Mouse (Mus musculus): Measurements from ENCODE around the gene Smtn.

Gene Smtn

DNA sequence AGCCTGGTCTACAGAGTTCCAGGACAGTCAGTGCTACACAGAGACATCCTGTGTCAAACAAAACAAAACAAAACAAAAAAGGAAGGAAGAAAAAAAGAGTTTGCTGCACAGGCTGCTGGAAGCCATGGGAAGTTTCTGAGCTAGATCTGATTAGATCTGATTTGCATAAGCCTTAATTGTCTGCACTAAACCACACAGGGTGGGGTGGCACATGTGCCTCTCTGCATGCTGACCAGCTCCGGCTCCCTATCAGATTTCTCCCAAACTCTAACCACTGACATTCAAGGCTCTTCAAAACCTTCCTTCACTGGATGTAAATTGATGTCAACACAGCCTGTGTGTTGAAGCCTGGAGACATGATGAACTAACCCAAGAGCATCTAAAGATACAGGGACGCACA lies 6.6 kb upstream of the Smtn start:
- no peak for DNase-seq (ENCODE audit: low read depth)

DNA sequence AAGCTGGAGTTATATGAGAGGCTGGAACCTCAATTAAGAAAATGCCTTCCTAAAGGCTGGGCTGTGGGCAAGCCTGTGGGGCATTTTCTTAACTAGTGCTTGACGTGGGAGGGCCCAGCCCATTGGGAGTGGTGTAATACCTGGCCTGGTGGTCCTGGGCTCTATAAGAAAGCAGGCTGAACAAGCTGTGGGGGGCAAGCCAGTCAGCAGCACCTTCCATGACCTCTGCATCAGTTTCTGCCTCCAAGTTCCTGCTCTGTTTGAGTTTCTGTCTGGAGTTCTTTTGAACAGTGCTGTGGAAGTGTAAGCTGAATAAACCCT lies 5.8 kb upstream of the Smtn start:
- DNase-seq (ENCODE audit: low read depth), result no peak

DNA sequence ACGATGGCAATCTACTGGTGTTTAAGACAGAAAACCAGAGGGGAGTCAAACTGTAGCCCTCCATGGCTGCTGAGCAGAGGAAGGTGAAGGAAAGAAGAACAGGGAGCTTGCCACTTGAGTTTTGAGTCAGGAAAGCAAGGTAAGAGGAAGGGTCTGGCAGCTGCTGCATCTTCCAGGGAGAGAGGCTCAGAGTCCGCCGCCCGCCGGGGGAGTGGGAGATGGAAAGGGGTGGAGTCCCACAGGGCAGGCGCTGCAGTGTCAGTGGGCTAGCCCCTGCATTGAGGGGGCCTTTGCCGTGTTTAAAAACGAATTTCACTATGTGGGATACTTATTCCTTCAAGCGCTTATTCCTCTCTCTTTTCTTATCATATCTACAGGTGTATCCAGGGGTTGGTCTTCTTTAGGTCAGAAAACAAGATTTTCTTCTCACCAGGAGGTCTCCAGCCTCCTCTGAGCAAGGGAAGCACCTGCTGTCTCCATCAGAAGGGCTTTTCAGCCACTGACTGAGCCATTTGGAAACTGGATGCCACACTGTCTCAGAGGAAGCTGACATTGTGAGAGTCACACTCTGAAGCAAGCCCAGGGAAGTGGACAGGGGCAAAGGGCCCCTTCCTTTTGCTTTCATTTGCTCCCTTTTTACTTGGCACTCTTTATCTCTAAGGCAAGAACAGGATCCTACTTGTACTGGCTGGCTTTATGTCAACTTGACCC lies 5.3 kb upstream of the Smtn start:
- no peak for DNase-seq (ENCODE audit: low read depth)

- DNase-seq (ENCODE audit: low read depth), result no peak
Measured at GRCm38 (mm10) chr11:3544409-3544808, 4.0 kb upstream of the Smtn start.

DNA sequence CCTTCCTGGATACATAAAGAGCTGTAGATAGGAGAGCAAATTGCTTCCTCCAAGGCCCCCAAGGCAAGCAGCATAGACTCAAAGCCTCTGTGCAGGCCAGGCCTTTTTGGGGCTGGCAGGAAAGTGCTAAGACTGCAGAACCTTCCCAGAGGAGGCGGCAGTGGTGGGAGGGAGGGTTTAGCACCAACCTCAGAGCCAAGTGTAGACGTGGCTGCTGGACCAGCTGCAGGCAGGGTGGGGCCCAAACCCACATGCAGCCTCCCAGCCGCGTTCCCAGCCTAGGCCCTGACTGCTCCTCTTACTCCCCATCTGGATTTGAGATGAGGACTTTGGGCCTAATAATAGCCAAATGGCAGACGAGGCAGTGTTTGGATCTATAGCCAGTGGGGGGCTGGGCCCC lies 2.6 kb upstream of the Smtn start:
- no peak for DNase-seq (ENCODE audit: low read depth)

DNA sequence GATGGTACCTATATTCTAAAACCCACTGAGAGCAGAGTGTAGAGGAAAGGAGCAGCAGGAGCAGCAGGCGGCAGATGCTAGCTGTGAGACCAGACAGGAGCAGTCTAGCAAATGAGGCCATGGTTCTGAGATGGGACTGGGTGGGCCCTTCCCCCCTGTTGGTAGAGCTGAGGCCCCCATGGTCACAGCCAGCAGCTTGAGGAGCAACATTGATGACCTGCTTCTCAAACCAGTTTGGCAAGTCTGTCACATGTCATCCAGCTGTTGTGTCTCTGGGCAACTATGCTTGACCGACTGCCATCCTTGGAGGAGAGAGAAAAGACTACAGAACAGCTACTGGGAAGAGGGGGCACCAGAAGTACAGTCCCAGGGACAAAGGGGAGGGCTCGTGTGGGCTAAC lies 1.5 kb upstream of the Smtn start:
- no peak for DNase-seq (ENCODE audit: low read depth)

- DNase-seq (ENCODE audit: low read depth), result no peak
Measured at GRCm38 (mm10) chr11:3539826-3540196, 601 bp downstream of the Smtn start.

DNA sequence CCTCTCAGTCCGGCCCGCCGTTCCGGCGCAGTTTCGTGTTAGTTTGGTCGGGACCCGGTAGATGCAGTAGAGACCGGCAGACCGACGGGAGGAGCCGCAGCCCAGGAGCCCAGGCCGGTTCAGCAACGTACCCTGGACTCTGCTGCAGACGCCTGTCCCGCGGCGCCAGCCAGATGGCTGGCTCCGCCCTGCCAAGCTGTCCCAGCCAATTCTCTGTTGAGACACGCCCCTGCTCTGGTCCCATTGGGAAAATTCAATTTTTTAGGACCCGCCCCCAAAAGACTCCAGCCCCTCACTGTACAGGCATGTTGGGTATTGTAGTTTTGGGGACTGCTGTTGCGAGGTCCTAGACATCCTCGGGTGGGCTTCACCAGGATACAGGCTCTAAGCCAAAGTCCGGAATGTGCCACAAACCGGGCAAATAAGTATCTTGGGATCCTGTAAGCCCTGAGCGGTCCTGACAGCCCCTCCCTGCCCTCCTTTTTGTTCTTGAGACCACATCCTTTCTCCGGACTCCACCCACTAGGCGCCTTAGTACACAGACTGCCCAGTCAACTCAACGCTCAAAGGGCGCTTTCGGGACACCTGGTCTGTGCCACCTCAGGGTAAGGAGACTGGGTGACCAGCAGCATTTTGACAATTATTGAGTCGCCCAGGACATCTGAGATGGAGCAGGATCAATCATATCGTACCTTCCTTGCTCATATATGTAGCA lies 1.1 kb downstream of the Smtn start:
- peak; percentile 86 for DNase-seq (ENCODE audit: low read depth)

- DNase-seq (ENCODE audit: low read depth), result no peak
Measured at GRCm38 (mm10) chr11:3538341-3538740, 2.1 kb downstream of the Smtn start.

- DNase-seq (ENCODE audit: low read depth), result peak; percentile 38
Measured at GRCm38 (mm10) chr11:3537711-3538110, 2.7 kb downstream of the Smtn start.

DNA sequence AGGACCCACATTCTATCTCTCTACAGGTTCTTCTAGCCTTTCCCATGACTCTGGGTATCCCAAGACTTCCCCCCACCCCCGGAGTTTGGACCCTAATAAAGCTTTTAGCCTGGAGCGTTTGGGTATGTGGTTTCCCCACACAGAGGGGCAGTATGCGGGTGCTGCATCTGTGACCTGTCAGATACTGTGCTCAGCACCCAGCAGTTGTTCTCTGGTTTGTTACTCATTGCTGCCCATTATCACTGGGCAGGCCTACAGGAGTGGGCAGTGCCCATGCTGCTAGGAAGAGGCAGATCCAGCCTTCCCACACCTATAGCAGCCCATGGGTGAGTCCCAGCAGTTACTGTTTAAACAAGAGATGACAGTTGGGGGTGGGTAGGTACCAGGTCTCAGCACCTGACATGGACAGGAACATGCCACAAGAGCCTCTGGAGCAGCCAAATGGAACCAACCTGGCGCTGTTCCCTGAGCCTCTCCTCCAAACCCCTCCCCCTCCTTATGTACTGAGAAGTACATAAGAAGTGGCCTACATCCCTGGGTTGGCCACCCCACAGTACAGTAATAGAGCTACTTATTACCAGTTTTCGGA lies 3.6 kb downstream of the Smtn start:
- DNase-seq (ENCODE audit: low read depth), result no peak

GRCm38 (mm10) chr11:3536082-3536481 lies 4.3 kb downstream of the Smtn start:
- DNase-seq (ENCODE audit: low read depth), result no peak

GRCm38 (mm10) chr11:3535406-3535986 lies 4.9 kb downstream of the Smtn start:
- peak; percentile 94 for DNase-seq (ENCODE audit: low read depth)

GRCm38 (mm10) chr11:3534956-3535355 lies 5.5 kb downstream of the Smtn start:
- DNase-seq (ENCODE audit: low read depth), result no peak

GRCm38 (mm10) chr11:3533406-3533932 lies 6.9 kb downstream of the Smtn start:
- DNase-seq (ENCODE audit: low read depth), result no peak

DNA sequence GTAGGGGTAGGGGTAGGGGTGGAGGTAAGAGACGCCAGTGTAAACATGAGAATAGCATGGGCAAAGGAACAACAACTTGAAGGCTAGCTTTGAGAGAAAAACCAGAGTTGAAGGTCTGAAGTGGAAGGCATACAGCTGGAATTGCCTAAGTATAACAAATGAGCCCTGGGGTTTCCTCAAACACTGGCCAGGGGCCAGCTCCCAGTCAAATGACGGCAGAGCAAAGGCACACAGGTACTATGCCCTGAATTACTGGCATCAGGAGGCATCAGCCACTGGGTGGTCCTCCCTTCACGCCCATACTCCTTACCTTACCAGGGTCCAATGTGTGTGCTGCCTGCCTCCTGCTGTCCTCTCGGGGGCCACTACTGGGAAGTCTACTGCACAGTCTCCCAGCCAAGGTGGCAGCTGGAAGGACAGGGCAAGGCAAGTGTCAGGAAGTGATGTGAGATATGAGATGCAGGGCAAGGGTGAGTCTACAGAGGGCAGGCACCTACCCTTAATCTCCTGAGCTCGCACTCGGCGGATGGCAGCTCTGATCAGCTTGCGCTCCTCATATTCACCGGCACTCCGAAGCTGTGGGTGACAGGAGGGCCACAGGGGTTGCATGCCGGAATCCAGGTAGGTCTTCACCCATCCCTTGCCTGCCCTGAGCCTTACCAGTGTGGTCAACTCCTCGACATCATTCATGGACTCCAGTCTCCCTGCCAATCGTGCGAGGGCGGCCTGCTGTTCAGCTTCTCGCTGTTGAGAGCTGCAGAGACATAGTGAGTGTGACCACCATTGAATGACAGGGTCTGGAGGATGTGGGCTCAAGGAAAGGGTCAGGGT lies 8.1 kb downstream of the Smtn start:
- DNase-seq (ENCODE audit: low read depth), result no peak

GRCm38 (mm10) chr11:3531634-3532033 lies 8.8 kb downstream of the Smtn start:
- DNase-seq (ENCODE audit: low read depth), result no peak

DNA sequence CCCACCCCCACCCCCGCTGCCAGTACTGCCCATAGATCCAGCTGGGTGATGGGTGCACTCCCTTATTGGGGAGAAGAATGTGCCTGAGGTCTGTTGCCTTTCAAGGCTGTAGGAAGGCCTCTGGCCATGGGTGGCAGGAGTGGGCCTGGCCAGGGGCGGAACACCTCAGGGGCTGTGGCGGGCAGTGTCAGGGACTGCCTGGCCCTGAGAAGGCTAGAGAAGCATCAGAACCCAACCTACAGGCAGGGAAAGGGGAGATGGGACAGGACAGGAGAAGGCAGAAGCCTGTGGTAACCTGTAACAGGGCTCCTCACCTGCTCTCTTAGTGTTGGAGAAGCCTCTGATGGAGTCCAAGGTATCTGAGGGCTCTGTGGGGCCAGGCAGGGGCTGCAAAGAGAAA lies 9.7 kb downstream of the Smtn start:
- DNase-seq (ENCODE audit: low read depth), result no peak

DNA sequence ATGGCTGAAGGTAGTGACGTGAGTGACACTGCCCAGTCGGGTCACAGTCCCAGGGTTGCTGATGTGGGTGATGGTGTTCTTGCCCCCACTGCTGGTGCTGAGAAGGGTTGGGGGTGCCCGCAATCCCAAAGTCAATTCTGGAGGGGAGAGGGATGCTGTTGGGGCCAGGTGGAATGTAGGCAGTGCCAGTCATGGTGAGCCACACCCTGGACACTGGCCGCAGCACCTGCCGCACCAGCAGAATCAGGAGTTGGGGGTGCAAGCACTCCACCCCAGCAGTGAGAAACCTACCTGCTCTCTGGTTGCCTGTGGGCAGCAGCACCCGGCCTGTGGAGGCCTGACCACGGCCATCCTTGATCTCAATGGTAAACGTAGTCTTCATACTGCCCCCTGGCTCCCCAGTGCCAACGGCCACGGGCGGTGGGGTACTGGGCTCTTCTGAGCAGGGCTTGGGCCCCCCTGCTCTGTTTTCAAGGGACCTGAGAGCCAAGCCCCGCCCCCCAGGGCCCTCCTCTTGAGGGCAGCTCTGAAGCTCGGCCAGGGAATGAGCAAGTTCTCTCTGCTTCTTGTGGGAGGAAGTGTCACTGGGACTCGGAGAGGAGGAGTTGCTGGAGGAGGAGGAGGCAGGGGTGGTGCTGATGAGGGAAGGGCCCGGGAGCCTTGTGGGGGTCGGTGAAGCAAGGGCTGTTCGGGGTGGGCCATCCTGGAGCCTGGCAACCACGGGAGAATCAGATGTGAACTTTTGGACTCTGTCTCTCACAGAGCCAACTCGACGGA lies 10.7 kb downstream of the Smtn start:
- DNase-seq (ENCODE audit: low read depth), result no peak

DNA sequence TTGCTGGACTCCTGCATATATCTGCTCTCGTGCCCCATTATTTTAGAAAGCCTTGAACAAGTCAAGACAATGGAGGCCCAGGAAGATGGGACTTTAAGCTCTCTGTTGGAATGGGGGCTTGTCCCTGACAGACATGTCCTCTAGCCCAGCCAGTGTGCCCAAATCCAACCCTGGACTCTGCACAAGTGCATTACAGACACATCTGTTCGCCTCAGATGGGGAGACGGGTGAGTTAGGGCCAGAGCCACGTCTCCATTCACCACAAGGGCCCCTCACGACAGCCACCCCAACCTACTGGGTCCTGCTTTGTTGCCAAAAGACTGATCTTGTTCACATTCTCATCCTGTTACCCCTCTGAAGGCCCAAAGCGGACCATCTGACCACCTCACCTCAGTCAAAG lies 12.2 kb downstream of the Smtn start:
- no peak for DNase-seq (ENCODE audit: low read depth)

DNA sequence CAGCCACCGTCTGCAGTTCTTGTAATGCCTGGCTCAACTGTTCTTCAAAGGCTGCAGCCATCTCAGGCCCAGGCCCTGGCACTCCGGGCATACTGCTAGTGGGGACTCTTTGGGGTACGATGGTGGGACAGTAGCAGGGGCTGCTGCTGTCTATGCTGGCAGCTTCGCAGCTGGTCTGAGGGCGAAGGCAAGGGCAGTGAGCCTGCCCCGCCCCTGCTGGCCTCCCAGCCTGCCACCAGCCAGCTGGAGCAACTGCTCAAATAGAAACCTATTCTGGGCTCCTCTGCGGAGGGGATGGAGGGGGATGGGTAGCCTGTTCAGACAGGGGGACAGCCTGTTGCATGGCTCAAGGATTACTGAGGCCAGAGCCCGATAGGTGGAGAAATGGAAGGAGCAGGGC lies 12.6 kb downstream of the Smtn start:
- DNase-seq (ENCODE audit: low read depth), result no peak

Measured in induced T-regulatory cell, adult 2 months (primary cell).